Mouse (Mus musculus) mesoderm, embryonic 11.5 days (tissue): ENCODE measurements at regions not wholly inside any gene's neighbourhood (a gene's known extent, or its start where the extent isn't known, plus 50 kb on each side); places are given as distances from the start of the nearest gene placed in this dataset.

Experiments
- DNase-seq: peaks from one replicate; pipeline ENCODE4 v3.0.0-alpha.2; 2012; ENCODE audit warnings: low read depth, low spot score

GRCm38 (mm10) chr8:103144835-103145234, 359.4 kb upstream of the Cdh11 start:
- no peak for DNase-seq

- DNase-seq, result no peak
These were observed 362.6 kb upstream of the Cdh11 start for GRCm38 (mm10) chr8:103148013-103148412.

GRCm38 (mm10) chr8:103148447-103148846, 363.0 kb upstream of the Cdh11 start:
- no peak for DNase-seq

DNA sequence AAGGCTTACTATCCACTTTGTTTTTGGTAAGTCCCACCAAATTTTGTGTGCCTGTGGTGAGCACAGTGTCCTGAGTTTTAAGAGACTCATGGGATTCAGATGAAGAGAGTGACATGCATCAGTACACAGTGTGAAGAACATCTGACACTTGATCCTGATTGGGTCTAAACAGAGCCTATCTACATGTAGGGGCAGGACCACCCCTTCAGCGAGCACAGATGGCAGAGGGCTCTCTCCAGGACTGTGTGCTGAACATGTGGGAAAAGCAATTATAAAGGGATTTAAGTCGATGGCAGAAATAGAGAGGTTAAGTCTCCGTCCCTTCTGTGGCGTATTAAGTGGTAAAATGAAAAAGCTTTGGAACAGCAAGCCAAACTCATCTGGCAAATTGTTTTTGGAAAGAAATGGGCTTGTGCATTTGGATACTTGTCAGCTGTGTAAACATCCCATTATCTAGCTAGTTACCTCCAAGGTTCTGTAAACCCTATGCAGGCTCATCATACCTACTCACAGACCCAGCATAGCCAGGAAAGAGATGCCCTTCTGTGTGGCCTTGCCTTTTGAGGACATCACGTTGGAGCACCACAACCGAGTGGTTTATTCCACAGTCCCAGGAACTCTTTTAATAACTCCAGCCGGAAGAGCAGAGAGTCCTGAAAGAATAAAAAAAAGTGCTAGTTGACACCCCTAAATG, 381.3 kb upstream of the Cdh11 start:
- DNase-seq, result no peak

DNA sequence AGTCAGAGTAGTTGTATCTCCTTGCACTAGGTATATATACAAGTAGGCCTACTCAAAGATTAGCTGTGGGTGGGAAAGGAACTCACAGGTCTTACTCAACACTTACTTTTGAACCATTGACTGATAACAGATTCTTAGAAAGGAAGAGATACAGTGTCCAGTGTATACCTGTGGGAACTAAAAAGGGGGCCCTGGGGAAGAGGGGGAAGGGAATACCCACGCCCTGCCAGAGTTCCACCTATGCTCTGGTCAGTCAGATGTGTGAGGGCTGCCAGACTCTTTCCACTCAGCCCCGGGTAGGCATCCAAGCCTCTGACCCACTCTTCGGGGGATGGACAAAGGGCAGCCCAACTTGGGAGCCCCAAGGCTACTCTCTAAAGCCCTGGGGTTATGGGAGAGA, 387.9 kb upstream of the Cdh11 start:
- no peak for DNase-seq

GRCm38 (mm10) chr8:103173803-103174429, 388.5 kb upstream of the Cdh11 start:
- DNase-seq, result no peak

GRCm38 (mm10) chr8:103180661-103181060, 395.2 kb upstream of the Cdh11 start:
- no peak for DNase-seq

GRCm38 (mm10) chr8:103188720-103189498, 403.5 kb upstream of the Cdh11 start:
- no peak for DNase-seq

- no peak for DNase-seq
These were observed 412.8 kb upstream of the Cdh11 start for GRCm38 (mm10) chr8:103198251-103198650.

DNA sequence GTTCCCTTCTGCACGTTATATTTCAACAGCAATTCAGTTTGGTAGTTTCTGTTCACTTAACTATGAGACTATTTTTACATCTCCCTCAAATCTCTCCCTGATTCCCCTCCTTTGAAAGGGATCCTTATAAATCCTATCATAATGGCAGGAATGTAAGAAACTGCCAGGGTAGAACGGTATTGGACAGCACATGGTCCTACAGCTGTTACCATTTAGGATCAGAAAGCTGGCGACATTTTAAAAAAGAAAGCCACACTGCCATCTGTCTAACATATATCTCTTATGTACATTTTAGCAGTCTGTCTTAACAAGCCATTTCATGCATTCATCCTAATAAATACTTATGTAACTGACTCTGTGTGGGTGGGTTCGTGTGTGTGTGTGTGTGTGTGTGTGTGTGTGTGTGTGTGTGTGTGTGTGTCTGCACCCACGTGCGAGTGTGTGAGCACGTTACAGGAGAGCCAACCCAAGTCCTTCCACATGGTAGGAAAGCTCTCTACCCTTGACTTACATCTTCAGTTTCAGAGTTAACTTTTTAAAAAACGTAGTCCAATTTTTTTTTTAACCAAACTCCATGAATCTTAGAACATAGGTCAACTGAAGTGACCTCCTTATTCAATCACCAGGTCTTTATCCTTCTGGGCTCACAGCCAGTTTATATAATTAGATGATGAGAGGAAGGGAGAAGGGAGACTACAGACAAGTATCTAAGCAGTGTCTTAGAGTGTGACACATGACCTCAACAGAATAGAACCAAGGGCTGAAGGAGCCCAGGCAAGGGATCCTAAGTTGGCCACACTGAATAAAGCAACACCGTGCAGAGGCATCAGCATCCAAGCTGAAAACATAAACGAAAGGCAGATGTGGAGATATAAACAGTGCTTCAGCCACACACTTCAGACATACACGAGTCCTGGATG, 414.5 kb upstream of the Cdh11 start:
- peak; percentile 23 for DNase-seq

DNA sequence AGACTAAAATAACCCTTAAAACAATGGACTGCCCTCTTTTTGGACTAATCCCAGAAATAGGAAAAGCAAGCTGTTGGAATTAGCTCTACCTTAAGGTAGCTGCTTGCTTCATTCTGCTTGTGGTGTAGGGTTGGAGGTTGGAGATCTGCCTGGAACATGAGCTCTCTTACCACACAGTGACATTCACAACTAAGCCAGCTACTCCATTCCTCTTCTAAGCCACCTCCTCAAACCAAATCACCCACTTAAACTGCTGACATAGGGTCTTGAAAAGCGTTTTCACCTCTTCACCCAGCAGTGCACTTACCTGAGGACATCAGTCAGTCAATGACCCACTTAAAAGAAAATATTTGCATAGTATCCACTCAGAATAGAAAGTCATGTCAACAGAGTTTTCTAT, 418.3 kb upstream of the Cdh11 start:
- no peak for DNase-seq

- no peak for DNase-seq
These were observed 429.2 kb upstream of the Cdh11 start for GRCm38 (mm10) chr8:103214606-103215005.

DNA sequence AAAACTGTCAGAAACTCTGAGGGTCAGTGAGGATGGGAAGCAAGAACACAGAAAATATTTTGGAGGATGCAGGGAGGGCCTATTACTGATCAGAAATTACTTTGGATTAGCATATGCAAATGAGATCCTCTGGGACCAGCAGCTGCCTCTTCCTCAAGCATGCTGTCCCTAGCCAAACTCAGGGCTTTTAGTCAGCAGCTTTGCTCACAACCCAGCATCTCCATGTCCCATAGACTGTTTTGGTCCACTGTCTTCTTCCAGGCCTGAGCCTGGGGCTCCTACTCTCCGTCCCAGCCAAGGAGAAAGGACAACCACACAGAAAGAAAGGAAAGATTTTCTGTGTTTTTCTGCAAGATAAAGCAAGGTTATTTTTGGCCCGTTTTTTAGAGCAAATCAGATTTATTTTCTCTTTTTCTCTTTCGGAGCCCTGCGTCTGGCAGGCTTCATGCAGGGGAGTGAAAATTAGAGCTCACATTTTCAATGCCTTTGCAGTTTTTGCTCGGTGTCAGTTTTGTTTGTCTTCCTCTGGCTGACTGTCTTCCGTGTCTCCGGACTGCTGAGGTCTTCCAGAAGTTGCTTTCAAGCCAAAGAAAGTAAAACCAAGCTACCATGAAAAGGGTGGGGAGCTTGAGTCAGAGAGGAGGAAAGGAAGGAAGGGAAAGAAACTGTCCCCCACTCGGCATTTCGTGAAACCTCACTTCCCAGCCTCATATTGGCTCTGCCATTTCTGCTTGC, 445.5 kb upstream of the Cdh11 start:
- DNase-seq, result no peak

DNA sequence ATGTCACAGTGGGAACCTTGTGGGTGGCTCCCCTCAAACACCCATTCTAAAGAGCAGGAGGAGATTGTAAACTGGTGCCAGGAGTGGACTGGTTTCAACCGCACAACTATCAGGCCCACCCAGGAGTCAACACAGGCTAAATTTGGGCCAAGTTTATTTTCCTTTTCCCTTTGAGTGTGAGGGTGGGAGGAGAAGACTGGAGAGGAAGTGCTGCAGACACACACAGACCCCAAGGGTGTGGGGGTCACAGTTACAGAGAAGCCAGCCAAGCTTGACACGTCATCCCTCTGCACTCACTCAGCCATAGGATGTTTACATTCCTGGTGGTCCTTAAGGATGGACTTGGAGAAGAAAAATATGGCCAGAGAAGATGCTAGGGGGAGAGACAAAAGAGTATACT, 448.9 kb upstream of the Cdh11 start:
- peak; percentile 67 for DNase-seq

DNA sequence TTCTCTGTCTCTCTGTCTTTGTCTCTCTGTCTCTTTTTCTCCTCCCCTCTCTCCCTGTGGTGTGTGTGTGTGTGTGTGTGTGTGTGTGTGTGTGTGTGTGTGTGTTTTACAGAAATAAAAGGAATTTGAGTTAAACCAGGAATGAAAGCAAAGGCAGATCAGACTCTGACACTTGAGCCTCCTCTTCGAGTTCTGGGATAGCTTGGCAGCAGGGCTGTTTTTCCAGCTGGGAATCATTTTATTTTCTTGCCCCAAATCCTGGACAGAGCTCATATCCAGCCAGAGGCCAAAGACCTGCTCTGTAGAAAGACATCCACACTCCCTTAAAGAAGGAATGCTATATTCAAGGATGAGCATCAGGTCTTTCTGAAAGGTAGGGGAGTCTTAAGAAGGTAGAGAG, 450.2 kb upstream of the Cdh11 start:
- peak; percentile 42 for DNase-seq

- no peak for DNase-seq
These were observed 453.1 kb upstream of the Cdh11 start for GRCm38 (mm10) chr8:103238456-103238970.

DNA sequence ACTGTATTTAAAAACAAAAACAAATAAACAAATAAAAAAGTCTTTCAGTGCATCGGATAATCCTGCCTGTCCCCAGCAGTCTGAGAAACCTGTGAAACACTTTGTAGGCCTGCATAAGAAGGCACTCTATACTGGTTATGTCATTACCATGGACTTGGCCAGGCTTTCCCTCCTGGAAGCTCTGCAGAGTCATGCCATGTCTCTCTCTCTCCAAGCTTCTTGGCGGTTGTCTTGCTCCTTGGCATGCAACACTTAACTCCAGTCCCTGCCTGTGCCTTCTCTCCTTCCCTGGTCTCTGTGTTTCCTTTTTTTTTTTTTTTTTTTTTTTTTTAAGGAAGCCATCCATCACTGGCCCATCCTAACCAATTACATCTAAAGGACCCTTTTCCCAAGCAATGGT, 458.7 kb upstream of the Cdh11 start:
- DNase-seq, result no peak

DNA sequence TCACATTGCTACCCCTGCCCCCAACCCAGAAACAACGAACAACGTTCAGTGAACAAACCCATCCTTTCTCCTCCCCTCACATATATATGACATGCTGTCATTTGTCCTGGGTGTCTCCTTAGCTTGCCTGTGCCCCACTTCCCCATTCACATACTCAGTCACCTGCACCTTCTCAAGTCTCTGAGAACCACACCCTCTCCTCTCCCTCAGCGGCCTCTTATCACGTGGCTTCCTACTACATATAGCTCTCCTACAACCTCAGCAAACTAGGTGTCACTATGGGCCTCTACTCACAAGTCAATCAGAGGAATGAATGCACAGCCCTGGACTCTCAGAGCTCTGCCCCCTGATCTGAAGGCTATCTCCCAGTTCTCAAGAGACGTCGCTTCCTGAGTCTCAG, 459.2 kb upstream of the Cdh11 start:
- no peak for DNase-seq

DNA sequence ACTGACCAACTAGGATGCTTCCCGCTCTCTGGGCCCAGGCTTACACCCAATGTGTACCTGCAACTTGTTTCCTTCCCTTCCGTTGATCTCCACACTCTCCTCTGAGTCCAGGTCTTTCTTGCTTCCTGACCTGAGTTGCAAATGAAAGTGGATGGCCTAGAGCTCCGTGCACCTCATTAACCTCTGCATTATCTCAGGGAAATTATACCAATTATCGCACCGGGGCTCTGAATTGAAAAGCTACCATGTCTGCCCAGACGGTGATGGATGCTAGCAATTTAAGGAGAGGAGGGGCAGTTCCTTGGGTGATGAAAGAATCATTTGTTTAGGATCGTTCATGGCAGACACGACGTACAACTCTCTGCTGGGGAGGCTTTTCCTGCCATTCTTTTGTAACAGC, 460.4 kb upstream of the Cdh11 start:
- peak; percentile 35 for DNase-seq

GRCm38 (mm10) chr8:103261236-103261635, 475.8 kb upstream of the Cdh11 start:
- no peak for DNase-seq

DNA sequence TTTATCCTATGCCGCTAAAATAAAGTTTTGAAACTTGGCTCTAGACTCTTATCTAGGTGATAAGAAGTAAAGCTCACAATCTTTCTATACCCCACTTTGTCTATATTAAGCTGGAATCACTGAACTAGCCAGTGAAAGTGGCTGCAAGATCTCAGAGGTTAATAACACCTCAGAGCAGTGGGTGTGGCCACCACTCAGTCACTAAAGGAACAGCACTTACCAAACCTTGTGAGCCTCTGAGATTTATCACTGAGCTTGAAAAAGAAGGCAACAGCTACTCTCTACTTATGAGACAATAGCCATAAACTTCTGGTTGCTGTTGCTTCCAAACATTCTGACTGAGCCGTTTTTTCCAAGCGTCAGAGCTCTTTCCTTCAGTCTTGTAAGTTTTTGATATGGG, 484.6 kb upstream of the Cdh11 start:
- no peak for DNase-seq
